Mouse (Mus musculus) liver, embryonic 14.5 days (tissue): ENCODE measurements around the gene Myh1. TPM values are rescaled to one million over a fixed set of nuclear protein-coding genes. Genes with fewer than 3 reads are reported as not detected.

ENCODE experiments used
- ATAC-seq: fragments of 200-750 bp; cut with Nextera tagmentation; 2 replicates; pipeline ENCODE4 v1.8.0; 2017; ENCODE audit warnings: moderate number of reproducible peaks, mild to moderate bottlenecking, moderate library complexity; ENCODE audit not compliant: insufficient read depth
- DNase-seq, 3 experiments: peaks; one replicate each; pipeline ENCODE4 v3.0.0-alpha.2; 2012 to 2013; ENCODE audit warnings: low read depth in 3 of 3, low spot score in 3 of 3
- H3K27ac ChIP-seq: fragments of 300-500 bp; sonication (generic); 2 replicates; pipeline ENCODE4 v1.5.1; 2014; ENCODE audit warnings: moderate library complexity, mild to moderate bottlenecking, control low read depth, inconsistent platforms
- H3K27me3 ChIP-seq: fragments of 300-500 bp; sonication (generic); 2 replicates; pipeline ENCODE4 v1.6.1; 2014; ENCODE audit warnings: mild to moderate bottlenecking, low read length, moderate library complexity; ENCODE audit not compliant: control insufficient read depth, insufficient read depth
- H3K36me3 ChIP-seq: fragments of 300-500 bp; sonication (generic); replicated peaks from 2 replicates; pipeline ENCODE4 v1.6.1; 2014; ENCODE audit warnings: low read depth; ENCODE audit not compliant: control insufficient read depth, insufficient read depth
- H3K4me1 ChIP-seq, 2 experiments: fragments of 200-500 bp in 1 of 2; fragments of 300-500 bp in 1 of 2; sonication (generic) in 1 of 2; replicated peaks; 2 replicates each; pipeline ENCODE4 v1.6.1; 2012 to 2014; ENCODE audit warnings: antibody characterized with exemption in 1 of 2, inconsistent platforms in 1 of 2, low read length in 1 of 2; ENCODE audit not compliant: control insufficient read depth in 2 of 2, insufficient read depth in 2 of 2
- H3K4me2 ChIP-seq: fragments of 300-500 bp; sonication (generic); 2 replicates; pipeline ENCODE4 v1.6.1; 2014; ENCODE audit warnings: low read depth, mild to moderate bottlenecking, control low read depth, moderate library complexity
- H3K4me3 ChIP-seq, 2 experiments: fragments of 200-500 bp in 1 of 2; fragments of 300-500 bp in 1 of 2; sonication (generic) in 1 of 2; 2 replicates each; pipeline ENCODE4 v1.5.1; 2012 to 2014; ENCODE audit warnings: low read depth in 2 of 2, low read length in 2 of 2, mild to moderate bottlenecking in 2 of 2, control low read depth in 1 of 2, inconsistent platforms in 1 of 2, moderate library complexity in 1 of 2; ENCODE audit not compliant: insufficient read depth in 1 of 2
- H3K9ac ChIP-seq: fragments of 300-500 bp; sonication (generic); replicated peaks from 2 replicates; pipeline ENCODE4 v1.6.1; 2014; ENCODE audit warnings: mild to moderate bottlenecking, control low read depth, moderate library complexity
- H3K9me3 ChIP-seq: fragments of 300-500 bp; sonication (generic); 2 replicates; pipeline ENCODE4 v1.6.1; 2016; ENCODE audit warnings: low read length, mixed read lengths; ENCODE audit not compliant: control insufficient read depth
- CTCF ChIP-seq: IDR thresholded peaks from 2 replicates; pipeline ENCODE4 v1.5.1; 2016; ENCODE audit warnings: antibody characterized with exemption, low read depth, control low read depth
- EP300 ChIP-seq: IDR thresholded peaks from 2 replicates; pipeline ENCODE4 v1.6.1; 2016; ENCODE audit warnings: antibody characterized with exemption, low read depth
- WGBS: fragments of 180-500 bp; shearing (Covaris S2); extraction: QIAGEN DNeasy Blood & Tissue Kit; methylation state at CpG from one replicate; pipeline ENCODE4 v1.1.7; 2014; ENCODE audit not compliant: insufficient replicate concordance; 5-methylcytosine and 5-hydroxymethylcytosine counted together
- polyA plus RNA-seq, 2 experiments: library from polyadenylated mRNA; depleted of rRNA in 1 of 2; stranded (reverse) in 1 of 2; unstranded in 1 of 2; fragments of >200 nt; fragmentation: Nextera tagmentation in 1 of 2; extraction: Ambion mirVana in 1 of 2; gene quantifications; 2 replicates each; pipeline versions ENCODE4 v1.2.1 to v1.2.3; 2012 to 2014

The Myh1 gene
- polyA plus RNA-seq, 2 experiments, result 0.01 TPM; not detected in 1

DNA sequence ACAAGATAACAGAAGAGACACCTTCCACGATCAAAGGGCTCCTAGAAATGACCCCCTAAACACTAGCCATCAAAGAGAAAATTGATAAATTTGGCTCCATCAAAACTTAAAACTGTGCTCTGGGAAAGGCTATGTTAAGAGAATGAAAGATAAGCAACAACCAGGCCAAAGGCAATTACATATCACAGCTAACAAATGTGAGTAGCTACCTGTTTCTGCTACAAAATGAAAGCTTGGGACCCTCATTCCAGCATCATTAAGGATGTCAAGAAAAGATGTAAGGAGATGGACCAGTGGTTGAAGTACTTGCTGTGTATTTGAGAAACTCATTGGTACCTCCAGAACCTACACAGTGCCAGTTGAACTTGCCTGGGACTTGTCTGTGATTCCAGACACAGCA, 46.0 kb upstream of the Myh1 start:
- H3K4me1 ChIP-seq, result no peaks in the 10 kb centered on the region
- no peaks in the 10 kb centered on the region for H3K36me3 ChIP-seq
- H3K4me3 ChIP-seq, result no peak overlapping the region
- no peak for DNase-seq
- no peaks in the 10 kb centered on the region for H3K27me3 ChIP-seq
- no peaks in the 10 kb centered on the region for H3K9me3 ChIP-seq
- 44% methylated on average over 1 of the region's 1 CpGs for WGBS
- no peak overlapping the region for H3K9ac ChIP-seq
- no peak overlapping the region for H3K4me2 ChIP-seq
- no peak for TF ChIP-seq EP300
- TF ChIP-seq CTCF, result no peak
- no peak overlapping the region for H3K27ac ChIP-seq
- ATAC-seq, result no peak

DNA sequence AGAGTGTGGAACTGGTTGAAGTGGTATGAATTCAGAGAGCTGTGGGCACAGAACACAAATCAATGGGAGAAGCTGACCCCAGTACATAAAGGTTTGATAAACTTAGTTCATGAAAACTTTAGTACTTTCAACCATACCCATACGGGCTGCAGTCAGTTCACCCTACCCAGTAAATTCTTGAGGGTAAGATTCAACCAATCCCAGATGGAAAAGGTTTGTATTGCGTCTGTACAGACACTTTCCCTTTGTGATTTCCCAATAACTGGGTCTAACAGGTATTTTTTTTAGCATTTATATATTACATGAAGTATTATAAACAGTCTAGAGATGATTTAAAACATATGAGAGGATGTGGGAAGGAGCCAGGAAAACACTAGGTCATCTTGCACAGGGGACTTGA, 44.2 kb upstream of the Myh1 start:
- Histone ChIP-seq H3K27ac (no peak overlapping the region), H3K27me3 (no peaks in the 10 kb centered on the region), H3K4me3 (no peak overlapping the region), H3K4me1 (no peaks in the 10 kb centered on the region), H3K36me3 (no peaks in the 10 kb centered on the region), H3K9me3 (no peaks in the 10 kb centered on the region), H3K4me2 (no peak overlapping the region), H3K9ac (no peak overlapping the region)
- ATAC-seq (no peak), DNase-seq (no peak)
- 64% methylated on average over 2 of the region's 2 CpGs for WGBS
- no peak for TF ChIP-seq CTCF
- TF ChIP-seq EP300, result no peak

DNA sequence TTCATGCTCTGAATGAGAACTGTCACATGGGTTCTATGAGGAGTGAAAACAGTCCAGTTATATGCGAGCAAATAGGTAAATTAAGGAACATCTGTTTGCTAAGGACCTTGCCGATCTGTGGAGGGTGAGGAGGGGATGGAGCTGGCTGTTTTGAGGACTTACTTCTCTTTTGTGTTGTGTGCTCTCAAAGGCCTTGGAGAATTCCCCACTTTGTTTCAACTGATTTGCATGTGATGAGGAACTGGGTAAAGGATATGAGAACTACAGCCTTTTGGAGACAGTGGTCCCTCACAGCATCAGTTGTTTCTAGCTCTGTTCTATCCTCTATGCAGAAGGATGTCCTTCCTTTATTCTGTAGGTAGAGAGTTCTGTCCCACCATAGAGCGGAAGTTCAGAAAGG, 39.7 kb upstream of the Myh1 start:
- Histone ChIP-seq H3K4me2 (no peak overlapping the region), H3K4me1 (no peaks in the 10 kb centered on the region), H3K9ac (no peak overlapping the region), H3K9me3 (no peaks in the 10 kb centered on the region), H3K4me3 (no peak overlapping the region), H3K36me3 (no peaks in the 10 kb centered on the region), H3K27ac (no peak overlapping the region), H3K27me3 (no peaks in the 10 kb centered on the region)
- WGBS, result 63% methylated on average over 3 of the region's 3 CpGs
- no peak for TF ChIP-seq EP300
- TF ChIP-seq CTCF, result no peak
- ATAC-seq, result no peak
- DNase-seq, result no peak

DNA sequence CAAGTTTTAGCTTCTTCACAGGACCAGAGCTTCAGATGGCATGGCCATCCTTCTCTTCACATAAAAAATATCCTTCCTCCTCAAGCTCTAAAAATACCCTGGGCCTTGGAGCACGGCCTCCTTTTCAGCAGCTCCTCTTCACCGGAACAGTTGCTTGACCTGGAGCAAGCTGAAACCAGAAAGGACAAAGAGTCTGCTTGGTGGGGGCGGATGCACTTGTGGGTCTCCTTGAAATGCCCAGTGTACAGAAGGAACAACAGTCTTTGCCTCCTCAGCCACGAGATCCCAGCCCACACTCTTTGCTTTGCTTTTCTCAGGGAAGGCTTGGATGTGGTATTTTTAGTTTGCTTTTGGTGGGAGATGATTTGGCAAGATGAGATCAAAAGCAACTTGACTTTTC, 36.2 kb upstream of the Myh1 start:
- no peak overlapping the region for H3K27ac ChIP-seq
- H3K9ac ChIP-seq, result no peak overlapping the region
- no peaks in the 10 kb centered on the region for H3K36me3 ChIP-seq
- TF ChIP-seq EP300, result no peak
- TF ChIP-seq CTCF, result no peak
- H3K4me3 ChIP-seq, result no peak overlapping the region
- WGBS, result 63% methylated on average over 4 of the region's 4 CpGs
- H3K9me3 ChIP-seq, result no peaks in the 10 kb centered on the region
- no peak overlapping the region for H3K4me2 ChIP-seq
- no peaks in the 10 kb centered on the region for H3K4me1 ChIP-seq
- DNase-seq, result no peak
- no peak for ATAC-seq
- H3K27me3 ChIP-seq, result no peaks in the 10 kb centered on the region

DNA sequence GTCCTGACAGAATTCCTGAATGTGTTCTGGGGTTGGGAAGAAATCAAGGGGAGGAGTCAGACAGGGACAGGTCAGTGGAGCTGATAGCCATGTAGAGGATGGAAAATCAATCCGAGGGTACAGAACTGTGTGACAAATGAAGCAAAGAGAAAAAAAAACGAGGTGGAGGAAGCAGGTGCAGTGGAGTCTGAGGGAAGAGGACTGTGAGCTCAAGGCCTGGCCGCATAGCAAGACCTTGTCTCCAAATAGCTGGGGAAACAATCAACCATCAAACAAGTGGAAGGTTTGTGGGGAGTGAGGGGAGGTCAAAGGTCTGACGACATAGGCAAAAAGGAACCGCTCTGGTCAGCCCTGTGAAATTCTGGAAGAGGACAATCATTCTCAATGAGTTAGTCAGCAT, 35.0 kb upstream of the Myh1 start:
- WGBS, result 35% methylated on average over 5 of the region's 5 CpGs
- Histone ChIP-seq H3K27me3 (no peaks in the 10 kb centered on the region), H3K9me3 (no peaks in the 10 kb centered on the region), H3K4me1 (no peaks in the 10 kb centered on the region), H3K9ac (no peak overlapping the region), H3K36me3 (no peaks in the 10 kb centered on the region), H3K4me2 (no peak overlapping the region), H3K27ac (no peak overlapping the region), H3K4me3 (no peak overlapping the region)
- TF ChIP-seq EP300 (no peak), CTCF (no peak)
- DNase-seq (no peak), ATAC-seq (no peak)

DNA sequence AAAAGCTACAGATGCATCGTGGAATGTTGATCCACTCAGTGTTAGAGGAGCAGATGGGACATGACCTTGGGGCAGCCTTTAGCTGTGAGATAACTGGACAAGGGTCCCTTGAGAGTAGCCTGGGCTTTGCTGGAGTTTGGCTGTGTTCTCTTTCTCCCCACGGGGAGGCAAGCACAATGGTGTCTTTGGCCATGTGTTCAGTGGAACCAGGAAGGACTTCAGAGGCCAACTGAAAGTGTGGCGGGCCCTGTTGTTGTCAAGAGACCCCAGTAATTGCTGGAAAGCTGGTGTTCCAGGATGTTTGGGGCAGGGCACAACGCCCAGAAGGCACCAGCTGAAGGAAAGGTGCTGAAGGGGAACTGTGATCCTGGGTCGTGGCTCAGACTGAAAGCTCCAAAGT, 30.6 kb upstream of the Myh1 start:
- Histone ChIP-seq H3K9ac (no peak overlapping the region), H3K27ac (no peak overlapping the region), H3K4me1 (no peaks in the 10 kb centered on the region), H3K36me3 (no peaks in the 10 kb centered on the region), H3K9me3 (no peaks in the 10 kb centered on the region), H3K4me3 (no peak overlapping the region), H3K27me3 (no peaks in the 10 kb centered on the region), H3K4me2 (no peak overlapping the region)
- DNase-seq, result no peak
- TF ChIP-seq EP300, result no peak
- no peak for TF ChIP-seq CTCF
- WGBS, result 36% methylated on average over 5 of the region's 5 CpGs
- no peak for ATAC-seq
